Mouse (Mus musculus): ENCODE results near the gene Mgat5.

- no peak for TF ChIP-seq CTCF (IDR thresholded peaks at IDR 0.05; ENCODE audit: low read depth)
- no peak for TF ChIP-seq EP300 (IDR thresholded peaks at IDR 0.05; ENCODE audit: low read depth)
Measured at GRCm38 (mm10) chr1:127239914-127240313, 35.1 kb downstream of the Mgat5 start.

All from heart, postnatal 0 days (tissue).